Mouse (Mus musculus): Measurements from ENCODE around the gene Tns1. TPM values are rescaled to one million over a fixed set of nuclear protein-coding genes. Genes with fewer than 3 reads are reported as not detected.

Tns1 gene
- polyA plus RNA-seq, 1 experiment: 117 TPM

DNA sequence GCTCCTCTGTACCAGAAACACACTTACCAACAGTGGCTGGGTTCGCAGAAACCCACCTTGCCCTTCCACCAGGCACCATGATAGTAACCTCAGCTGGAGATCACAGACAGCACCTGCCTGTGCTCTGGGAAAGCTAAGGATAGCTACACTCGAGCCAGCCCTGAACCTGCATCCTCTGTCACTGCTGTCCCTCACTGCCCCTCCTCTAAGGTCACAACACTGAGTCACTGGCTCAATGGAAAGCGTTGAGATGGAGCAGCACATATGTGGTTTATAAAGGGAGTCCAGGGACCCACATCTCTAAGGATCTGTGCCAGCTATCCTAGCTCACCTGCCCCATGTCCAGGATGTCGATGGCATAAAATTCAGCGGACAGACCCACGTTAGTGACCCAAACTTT, 126.9 kb downstream of the Tns1 start:
- TF ChIP-seq POLR2A (IDR thresholded peaks at IDR 0.05; ENCODE audit: control insufficient read depth, extremely low read depth, insufficient read depth, low read length, poor library complexity) (no peak), CTCF (IDR thresholded peaks at IDR 0.05; ENCODE audit: borderline replicate concordance, control insufficient read depth, extremely low read depth, insufficient read depth, low read length, poor library complexity) (no peak)
- 84% methylated on average over 6 of the region's 6 CpGs for WGBS
- Histone ChIP-seq H3K27ac (ENCODE audit: control insufficient read depth, insufficient read depth, low read length) (no peak overlapping the region), H3K27me3 (ENCODE audit: control insufficient read depth, insufficient read depth, low read length) (no peaks in the 10 kb centered on the region), H3K36me3 (ENCODE audit: control insufficient read depth, insufficient read depth, low read length) (no peaks in the 10 kb centered on the region), H3K4me1 (replicated peaks; ENCODE audit: control insufficient read depth, insufficient read depth, low read length) (no peaks in the 10 kb centered on the region), H3K4me3 (ENCODE audit: control insufficient read depth, insufficient read depth, low read length) (no peak overlapping the region)
- no peak for DNase-seq

DNA sequence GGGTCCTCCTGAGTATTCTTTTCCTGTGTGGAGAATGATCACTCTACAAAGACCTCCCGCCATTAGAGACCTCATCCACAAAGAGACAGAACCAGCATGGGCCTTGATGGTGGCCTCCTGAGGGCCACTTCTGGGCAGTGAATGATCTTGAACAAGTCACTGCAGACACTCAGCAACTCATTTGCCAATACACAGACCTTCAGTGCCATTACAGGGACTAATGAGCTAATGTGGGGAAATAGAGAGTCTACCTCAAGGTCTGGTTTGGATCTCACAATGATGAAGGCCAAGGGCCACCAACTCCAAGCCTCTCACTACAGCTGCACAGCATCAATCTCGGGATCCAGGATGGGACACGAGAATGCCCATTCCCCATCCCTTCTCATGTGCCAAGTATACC, 127.6 kb downstream of the Tns1 start:
- Histone ChIP-seq H3K4me1 (replicated peaks; ENCODE audit: control insufficient read depth, insufficient read depth, low read length) (no peaks in the 10 kb centered on the region), H3K4me3 (ENCODE audit: control insufficient read depth, insufficient read depth, low read length) (no peak overlapping the region), H3K27ac (ENCODE audit: control insufficient read depth, insufficient read depth, low read length) (no peak overlapping the region), H3K36me3 (ENCODE audit: control insufficient read depth, insufficient read depth, low read length) (no peaks in the 10 kb centered on the region), H3K27me3 (ENCODE audit: control insufficient read depth, insufficient read depth, low read length) (no peaks in the 10 kb centered on the region)
- no peak for DNase-seq
- TF ChIP-seq CTCF (IDR thresholded peaks at IDR 0.05; ENCODE audit: borderline replicate concordance, control insufficient read depth, extremely low read depth, insufficient read depth, low read length, poor library complexity) (no peak), POLR2A (IDR thresholded peaks at IDR 0.05; ENCODE audit: control insufficient read depth, extremely low read depth, insufficient read depth, low read length, poor library complexity) (no peak)
- WGBS: 100% methylated on average over 3 of the region's 3 CpGs

DNA sequence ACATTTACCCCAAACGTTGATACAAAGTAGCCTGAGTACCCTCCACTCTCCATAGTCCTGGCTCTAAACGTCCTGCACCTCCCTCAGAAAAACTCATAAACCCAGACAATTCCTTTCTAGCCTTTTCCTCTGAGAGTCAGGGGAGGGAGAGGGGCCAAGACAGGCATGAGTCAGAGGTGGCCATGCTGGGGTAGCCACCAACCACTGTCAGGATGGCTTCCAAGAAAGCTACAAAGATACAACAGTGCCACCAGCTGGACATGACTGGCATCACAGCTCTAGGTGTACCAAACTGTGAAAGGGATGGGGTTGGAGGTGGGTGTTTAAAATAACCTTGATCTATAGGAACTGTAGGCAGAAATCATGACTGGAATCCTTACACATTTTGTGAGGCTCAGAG, 128.0 kb downstream of the Tns1 start:
- Histone ChIP-seq H3K27ac (ENCODE audit: control insufficient read depth, insufficient read depth, low read length) (no peak overlapping the region), H3K36me3 (ENCODE audit: control insufficient read depth, insufficient read depth, low read length) (no peaks in the 10 kb centered on the region), H3K27me3 (ENCODE audit: control insufficient read depth, insufficient read depth, low read length) (no peaks in the 10 kb centered on the region), H3K4me3 (ENCODE audit: control insufficient read depth, insufficient read depth, low read length) (no peak overlapping the region), H3K4me1 (replicated peaks; ENCODE audit: control insufficient read depth, insufficient read depth, low read length) (no peaks in the 10 kb centered on the region)
- peak; percentile 65 for DNase-seq
- 86% methylated on average over 2 of the region's 2 CpGs for WGBS
- TF ChIP-seq POLR2A (IDR thresholded peaks at IDR 0.05; ENCODE audit: control insufficient read depth, extremely low read depth, insufficient read depth, low read length, poor library complexity) (no peak), CTCF (IDR thresholded peaks at IDR 0.05; ENCODE audit: borderline replicate concordance, control insufficient read depth, extremely low read depth, insufficient read depth, low read length, poor library complexity) (peak; percentile 65; the same call in 1 of the 2 replicates)

DNA sequence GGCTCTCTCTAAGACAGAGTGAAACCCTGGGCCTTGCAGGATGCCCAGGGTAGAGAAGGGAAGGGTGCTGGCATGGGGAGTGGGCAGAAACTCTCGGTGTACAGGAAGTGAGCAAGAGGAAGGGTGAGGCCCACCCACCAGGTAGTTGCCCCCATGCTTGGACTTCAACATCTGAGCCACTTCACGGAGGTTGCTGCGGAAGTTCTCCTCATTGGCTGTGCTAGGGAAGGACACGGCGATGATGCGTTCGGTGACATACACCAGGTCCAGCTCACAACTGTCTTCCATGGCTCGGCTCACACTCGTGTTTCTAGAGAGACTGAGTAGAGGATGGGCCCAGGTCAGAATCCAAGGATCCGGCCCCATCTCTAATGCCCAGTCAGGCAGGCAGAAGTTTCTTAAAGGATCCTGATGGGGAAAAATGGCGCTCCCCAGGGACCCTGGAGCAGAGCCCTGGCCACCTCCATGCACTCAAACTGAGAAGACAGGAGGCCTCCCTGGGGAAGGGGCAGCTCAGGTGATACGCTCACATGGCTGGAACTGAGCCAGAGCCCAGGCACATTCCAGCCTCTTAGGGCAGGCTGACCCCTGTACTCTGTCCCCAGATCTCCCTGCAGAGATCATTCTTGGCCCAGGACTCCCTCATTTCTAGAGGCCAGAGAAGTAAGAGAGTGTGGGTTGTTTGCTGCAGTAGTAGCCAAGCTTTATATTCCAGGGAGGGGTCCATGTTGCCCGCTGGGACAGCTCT, 129.0 kb downstream of the Tns1 start:
- no peak for DNase-seq
- TF ChIP-seq POLR2A (IDR thresholded peaks at IDR 0.05; ENCODE audit: control insufficient read depth, extremely low read depth, insufficient read depth, low read length, poor library complexity) (no peak), CTCF (IDR thresholded peaks at IDR 0.05; ENCODE audit: borderline replicate concordance, control insufficient read depth, extremely low read depth, insufficient read depth, low read length, poor library complexity) (no peak)
- Histone ChIP-seq H3K4me1 (replicated peaks; ENCODE audit: control insufficient read depth, insufficient read depth, low read length) (no peaks in the 10 kb centered on the region), H3K27ac (ENCODE audit: control insufficient read depth, insufficient read depth, low read length) (no peak overlapping the region), H3K36me3 (ENCODE audit: control insufficient read depth, insufficient read depth, low read length) (no peaks in the 10 kb centered on the region; the same call in 1 of the 2 replicates), H3K27me3 (ENCODE audit: control insufficient read depth, insufficient read depth, low read length) (no peaks in the 10 kb centered on the region), H3K4me3 (ENCODE audit: control insufficient read depth, insufficient read depth, low read length) (no peak overlapping the region)
- WGBS: 93% methylated on average over 13 of the region's 13 CpGs

DNA sequence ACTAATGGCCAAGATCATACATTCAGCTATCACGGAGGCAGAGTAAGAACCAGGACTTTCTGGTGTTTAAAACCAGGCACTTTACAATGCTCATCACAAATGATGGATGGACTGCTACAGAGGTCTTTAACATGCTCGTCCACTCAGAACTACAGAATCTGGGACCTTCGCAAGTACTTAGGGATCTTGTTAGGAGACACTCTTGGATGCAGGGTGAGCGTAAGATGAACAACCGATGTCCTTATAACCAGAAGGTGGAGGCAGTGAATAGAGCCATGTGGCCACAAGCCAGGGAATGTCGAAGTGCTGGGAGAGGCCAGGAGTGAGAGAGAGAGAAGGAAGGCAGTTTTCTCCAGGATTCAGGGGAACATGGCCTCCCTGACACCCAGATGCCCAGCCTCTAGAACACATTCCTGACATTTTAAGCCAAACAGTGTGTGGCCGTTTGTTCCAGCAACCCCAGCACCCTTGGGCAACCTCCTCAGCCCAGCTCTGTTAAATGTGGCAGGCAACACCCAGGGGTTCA, 130.3 kb downstream of the Tns1 start:
- Histone ChIP-seq H3K4me3 (ENCODE audit: control insufficient read depth, insufficient read depth, low read length) (no peak overlapping the region), H3K4me1 (replicated peaks; ENCODE audit: control insufficient read depth, insufficient read depth, low read length) (no peaks in the 10 kb centered on the region), H3K27me3 (ENCODE audit: control insufficient read depth, insufficient read depth, low read length) (no peaks in the 10 kb centered on the region), H3K27ac (ENCODE audit: control insufficient read depth, insufficient read depth, low read length) (no peak overlapping the region), H3K36me3 (ENCODE audit: control insufficient read depth, insufficient read depth, low read length) (no peaks in the 10 kb centered on the region; the same call in 1 of the 2 replicates)
- TF ChIP-seq POLR2A (IDR thresholded peaks at IDR 0.05; ENCODE audit: control insufficient read depth, extremely low read depth, insufficient read depth, low read length, poor library complexity): no peak
- no peak for TF ChIP-seq CTCF (IDR thresholded peaks at IDR 0.05; ENCODE audit: borderline replicate concordance, control insufficient read depth, extremely low read depth, insufficient read depth, low read length, poor library complexity)
- 92% methylated on average over 7 of the region's 7 CpGs for WGBS
- DNase-seq: no peak

DNA sequence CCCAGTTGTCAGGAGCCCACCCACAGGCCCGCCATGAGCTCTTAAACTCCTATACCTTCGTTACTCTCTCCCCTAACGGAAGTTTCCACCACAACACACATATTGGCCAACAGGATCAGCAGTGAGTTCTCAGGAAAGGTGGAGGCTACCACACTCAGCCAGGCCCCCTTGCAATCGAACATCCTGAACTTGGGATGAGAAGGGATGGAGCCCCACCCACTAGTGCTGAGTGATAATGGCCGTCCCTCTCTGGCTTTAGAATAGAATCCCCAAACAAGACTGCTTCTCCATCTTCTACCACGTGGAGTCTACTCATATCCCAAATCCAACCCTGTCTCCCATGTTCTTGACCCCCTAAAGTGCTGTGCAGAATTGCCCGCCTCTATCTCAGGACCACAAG, 131.0 kb downstream of the Tns1 start:
- Histone ChIP-seq H3K27me3 (ENCODE audit: control insufficient read depth, insufficient read depth, low read length) (no peaks in the 10 kb centered on the region), H3K27ac (ENCODE audit: control insufficient read depth, insufficient read depth, low read length) (no peak overlapping the region), H3K36me3 (ENCODE audit: control insufficient read depth, insufficient read depth, low read length) (no peaks in the 10 kb centered on the region; the same call in 1 of the 2 replicates), H3K4me3 (ENCODE audit: control insufficient read depth, insufficient read depth, low read length) (no peak overlapping the region), H3K4me1 (replicated peaks; ENCODE audit: control insufficient read depth, insufficient read depth, low read length) (no peaks in the 10 kb centered on the region)
- 94% methylated on average over 7 of the region's 7 CpGs for WGBS
- TF ChIP-seq CTCF (IDR thresholded peaks at IDR 0.05; ENCODE audit: borderline replicate concordance, control insufficient read depth, extremely low read depth, insufficient read depth, low read length, poor library complexity): no peak
- TF ChIP-seq POLR2A (IDR thresholded peaks at IDR 0.05; ENCODE audit: control insufficient read depth, extremely low read depth, insufficient read depth, low read length, poor library complexity): no peak
- no peak for DNase-seq
